Mouse (Mus musculus) adrenal gland, postnatal 14 days (tissue): ENCODE measurements around the gene Synpr. TPM values are rescaled to one million over a fixed set of nuclear protein-coding genes. Genes with fewer than 3 reads are reported as not detected.

Experiments used
- DNase-seq: peaks from one replicate; pipeline ENCODE4 v3.0.0; 2021; ENCODE audit warnings: mixed read lengths
- total RNA-seq: library from RNA; stranded (reverse); gene quantifications from 2 replicates; pipeline ENCODE4 v1.2.3, GENCODE M21; 2021

Gene Synpr
- total RNA-seq, 1 experiment from 2014 or later: 7.6 TPM

DNA sequence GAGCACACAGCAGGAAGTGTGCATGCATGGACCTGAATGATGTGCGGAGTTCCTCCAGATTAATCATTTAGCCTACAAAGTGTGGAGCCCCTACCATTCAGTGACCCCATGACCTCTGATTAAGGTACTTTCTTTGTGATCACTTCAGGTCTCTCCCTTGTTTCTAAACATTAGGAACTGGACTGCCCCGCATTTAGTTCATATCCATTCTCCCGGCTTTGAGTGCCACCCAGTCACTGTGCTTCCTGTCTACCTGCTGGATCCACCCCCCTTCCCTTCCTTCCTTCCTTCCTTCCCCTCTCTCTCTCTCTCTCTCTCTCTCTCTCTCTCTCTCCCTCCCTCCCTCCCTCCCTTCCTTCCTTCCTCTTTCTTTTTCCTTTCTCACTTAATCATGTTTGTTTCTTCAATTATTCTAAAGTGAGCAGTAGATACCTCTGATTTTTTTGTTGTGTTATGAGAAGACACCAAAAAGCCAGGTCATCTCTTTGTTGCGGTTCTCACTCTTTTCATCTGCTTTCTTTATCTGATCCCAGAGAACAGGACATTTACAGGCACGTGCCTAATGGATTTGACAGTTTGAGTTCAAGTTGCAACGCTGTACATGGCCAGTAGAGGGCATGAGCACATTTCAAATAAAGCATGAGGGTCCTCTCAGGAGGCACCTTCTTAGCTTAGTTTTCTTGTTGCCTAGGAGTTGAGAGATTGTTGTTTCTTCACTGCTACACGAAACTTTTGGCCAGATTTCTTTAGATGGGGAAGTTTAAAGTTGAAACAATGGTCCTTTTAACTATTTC is 71.2 kb downstream of the Synpr start:
- DNase-seq: peak; percentile 67

GRCm38 (mm10) chr14:13357101-13357667 is 72.6 kb downstream of the Synpr start:
- DNase-seq: peak; percentile 7

DNA sequence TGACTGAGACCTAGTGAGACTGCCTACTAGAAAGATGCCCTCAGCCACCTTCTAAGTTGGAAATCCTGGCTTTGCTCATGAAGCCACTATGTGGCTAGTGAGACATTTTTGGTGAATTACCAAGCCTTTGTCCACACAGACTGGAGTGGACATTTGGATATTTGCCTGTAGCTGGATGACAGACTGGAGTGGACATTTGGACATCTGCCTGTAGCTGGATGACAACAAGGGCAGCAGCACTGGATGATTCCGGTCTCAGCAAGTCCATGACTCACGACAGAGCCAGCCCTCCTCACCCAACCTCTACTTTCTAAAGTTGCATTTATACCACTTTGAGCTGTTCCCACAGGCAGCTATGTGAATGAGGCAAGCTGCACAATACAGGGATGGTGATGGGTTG is 73.5 kb downstream of the Synpr start:
- no peak for DNase-seq

- no peak for DNase-seq
Measured at GRCm38 (mm10) chr14:13361184-13361583, 76.6 kb downstream of the Synpr start.

DNA sequence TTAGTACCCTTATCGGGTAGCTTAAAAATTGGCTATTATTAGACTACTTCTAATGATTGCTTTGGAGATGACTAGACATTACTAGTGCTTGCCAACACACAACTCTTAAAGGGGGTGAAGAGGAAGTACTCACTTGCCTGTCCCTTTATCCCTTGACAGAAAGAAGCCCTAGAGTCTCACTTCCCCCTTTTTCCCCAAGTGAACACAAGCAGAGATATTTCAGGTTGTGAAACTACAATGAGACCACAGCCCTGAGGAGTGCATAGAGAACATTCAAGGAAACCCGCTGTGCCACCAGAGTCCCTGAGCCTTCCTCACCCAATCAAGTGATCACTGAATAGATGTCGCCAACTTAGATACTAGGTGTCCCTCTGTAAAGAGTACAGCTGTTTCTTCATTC is 77.1 kb downstream of the Synpr start:
- no peak for DNase-seq

GRCm38 (mm10) chr14:13368309-13368708 is 83.7 kb downstream of the Synpr start:
- no peak for DNase-seq

DNA sequence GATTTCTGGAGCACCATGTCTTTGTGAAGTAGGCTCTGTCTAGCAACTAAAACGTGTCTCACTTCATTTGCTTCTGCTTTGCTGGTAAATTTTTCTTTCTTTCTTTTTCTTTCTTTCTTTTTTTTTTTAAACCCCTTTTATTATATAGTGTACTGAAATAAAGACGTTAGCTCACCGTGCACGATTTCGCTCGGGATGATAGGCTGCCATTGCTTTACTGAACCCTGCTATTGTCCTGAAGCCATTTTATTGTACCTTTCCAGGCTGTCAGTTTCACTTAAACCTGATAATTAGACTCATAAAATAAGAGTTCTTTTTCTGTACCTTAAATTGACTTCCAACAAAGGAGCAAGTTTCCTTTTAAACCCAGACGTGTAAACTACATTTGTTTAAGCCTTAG is 104.5 kb downstream of the Synpr start:
- no peak for DNase-seq

GRCm38 (mm10) chr14:13389954-13390353 is 105.4 kb downstream of the Synpr start:
- DNase-seq: no peak

DNA sequence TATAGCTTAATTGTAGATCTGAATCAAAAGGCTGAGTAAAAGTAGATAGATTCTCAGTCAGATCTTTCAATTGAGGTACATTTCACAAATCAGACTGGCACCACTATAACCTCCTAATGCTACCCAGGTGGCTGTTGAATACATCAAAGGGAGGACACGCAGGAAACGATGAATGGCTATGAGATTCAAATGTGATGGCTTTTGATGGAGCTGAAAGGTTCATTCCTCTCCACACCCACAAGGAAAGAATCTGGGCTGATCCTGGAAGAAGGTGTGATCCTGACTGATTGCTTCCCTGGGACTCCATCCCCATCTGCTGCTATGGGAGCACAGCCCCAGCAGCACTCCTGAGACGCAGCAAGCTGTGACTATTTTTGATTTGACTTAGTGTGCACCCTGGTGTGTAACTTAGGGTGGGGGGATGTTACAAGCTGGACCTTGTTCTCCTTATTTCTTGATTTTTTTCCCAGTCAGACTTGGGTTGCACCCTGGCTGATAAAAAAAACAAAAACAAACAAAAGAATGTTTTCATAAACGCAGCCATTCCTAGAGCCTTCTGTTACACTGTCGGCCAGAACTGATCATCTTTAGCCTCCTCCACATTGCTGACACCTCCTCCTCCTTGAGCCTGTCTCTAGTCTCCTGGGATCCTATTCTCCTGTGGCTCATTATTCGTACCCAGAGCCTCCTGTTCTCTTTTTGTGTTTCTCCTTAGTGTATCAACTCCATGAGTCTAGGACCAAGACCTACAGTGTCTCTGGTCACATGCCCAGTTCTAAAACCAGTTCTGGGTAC is 114.8 kb downstream of the Synpr start:
- no peak for DNase-seq

- DNase-seq: no peak
Measured at GRCm38 (mm10) chr14:13411636-13412035, 127.1 kb downstream of the Synpr start.

DNA sequence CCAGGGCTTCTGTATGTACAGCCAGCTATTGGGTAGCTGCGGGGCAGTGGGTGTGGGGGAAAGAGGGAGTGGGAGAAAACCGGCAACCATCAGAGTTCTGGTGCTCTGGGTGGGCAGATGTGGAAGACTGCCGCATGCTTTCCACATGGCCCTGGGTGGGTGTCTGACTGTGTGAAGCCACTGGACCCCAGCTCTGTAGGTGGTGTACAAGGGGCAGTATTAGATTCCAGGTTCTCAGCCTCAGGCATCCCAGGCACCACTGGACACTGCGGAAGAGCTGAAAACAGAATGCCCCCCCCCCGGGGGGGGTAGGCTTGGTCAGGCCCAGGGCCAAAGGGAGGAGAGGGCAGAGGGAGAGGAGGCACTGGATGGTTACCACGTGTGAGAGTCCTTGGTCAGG is 156.1 kb downstream of the Synpr start:
- DNase-seq: no peak

- DNase-seq: no peak
Measured at GRCm38 (mm10) chr14:13444908-13445307, 160.3 kb downstream of the Synpr start.

DNA sequence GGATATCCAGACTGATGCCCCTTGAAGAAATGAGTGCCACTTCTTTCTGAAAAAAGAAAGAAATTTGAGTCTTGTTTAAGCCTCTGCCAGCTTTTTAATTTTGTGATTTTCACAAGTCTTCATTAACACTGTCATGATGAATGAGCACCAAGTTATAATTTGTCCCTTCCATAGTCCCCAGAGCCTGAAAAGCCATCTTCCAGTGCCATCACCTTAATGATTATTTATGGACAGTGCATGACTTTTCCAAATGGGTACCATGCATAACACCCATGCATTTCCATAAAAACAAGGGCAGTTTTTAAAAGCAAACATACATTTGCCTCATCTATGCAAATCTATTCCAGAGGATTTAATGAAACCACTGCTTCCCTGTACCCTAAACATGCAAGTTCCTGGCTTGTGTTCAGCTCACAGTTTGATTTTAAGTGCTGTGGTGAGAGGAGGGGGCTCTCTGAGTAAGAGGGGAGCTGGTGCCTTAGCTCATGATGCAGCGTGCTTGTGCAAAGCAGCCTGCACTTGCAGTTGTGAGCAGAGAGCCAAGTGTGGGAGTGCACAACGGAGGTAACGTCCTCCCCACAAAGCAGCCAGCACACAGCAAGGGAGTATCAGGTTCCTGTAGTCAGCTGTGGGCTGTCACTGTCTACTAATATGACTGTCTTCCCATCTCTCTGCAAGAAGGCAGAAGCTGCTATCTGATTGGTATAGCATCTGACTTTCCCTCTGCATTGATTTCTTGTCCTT is 169.1 kb downstream of the Synpr start:
- no peak for DNase-seq

DNA sequence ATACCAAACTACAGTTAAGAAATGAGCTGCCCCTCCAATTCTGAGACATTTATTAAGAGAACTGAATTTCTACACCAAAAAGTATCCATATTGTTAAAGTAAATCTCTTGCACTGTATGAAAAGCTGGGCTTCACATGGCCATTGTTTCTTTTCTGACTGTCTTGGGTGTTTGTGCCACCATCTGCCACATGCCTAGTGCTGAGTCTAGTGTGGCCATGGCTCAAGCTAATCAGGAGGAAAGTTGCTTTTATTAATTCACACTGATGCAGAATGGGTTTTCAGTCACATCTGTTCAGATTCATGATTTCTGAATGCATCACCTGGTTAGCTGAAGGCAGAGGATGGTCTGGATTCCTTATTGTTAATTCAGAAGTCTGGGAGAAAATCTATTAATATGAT is 170.4 kb downstream of the Synpr start:
- no peak for DNase-seq

DNA sequence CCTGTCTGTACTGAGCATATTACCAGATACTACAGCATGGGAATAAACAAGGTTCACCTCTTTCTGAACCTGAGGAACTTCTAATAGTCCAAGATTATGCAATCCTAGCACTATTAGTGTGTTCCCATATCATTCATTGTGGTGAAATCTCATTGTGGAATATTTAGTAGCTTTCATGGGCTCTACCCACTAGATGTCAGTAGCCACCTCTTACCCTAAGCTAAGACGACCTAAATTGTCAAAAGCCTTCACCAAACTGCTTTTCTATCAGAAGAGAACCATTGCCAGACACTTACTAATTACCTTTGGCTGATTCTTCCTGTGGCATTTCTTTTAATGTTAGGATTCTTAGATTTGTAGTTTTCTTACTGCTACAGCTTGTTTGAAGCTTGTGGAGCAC is 174.8 kb downstream of the Synpr start:
- no peak for DNase-seq

DNA sequence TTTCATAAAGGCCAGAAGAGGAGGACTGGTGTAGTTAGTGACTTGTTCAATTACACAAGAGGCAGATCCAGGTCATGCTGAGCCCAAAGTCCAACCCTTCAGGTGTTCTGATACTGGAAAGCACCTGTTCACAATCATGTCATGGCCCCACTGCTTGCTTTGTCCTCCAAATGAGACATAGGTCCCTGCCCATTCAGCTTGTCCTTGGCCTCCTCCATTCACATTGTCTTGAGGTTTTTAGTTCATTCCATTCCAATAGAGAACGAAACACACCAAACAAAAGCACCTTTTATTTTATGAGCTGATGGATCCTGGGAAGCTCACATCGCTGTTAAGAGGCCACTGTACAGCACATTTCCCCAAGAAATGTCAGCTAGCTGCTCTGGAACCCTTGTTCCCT is 184.6 kb downstream of the Synpr start:
- DNase-seq: no peak

GRCm38 (mm10) chr14:13477821-13478220 is 193.2 kb downstream of the Synpr start:
- no peak for DNase-seq

GRCm38 (mm10) chr14:13505355-13505754 is 220.8 kb downstream of the Synpr start:
- DNase-seq: peak; percentile 18

DNA sequence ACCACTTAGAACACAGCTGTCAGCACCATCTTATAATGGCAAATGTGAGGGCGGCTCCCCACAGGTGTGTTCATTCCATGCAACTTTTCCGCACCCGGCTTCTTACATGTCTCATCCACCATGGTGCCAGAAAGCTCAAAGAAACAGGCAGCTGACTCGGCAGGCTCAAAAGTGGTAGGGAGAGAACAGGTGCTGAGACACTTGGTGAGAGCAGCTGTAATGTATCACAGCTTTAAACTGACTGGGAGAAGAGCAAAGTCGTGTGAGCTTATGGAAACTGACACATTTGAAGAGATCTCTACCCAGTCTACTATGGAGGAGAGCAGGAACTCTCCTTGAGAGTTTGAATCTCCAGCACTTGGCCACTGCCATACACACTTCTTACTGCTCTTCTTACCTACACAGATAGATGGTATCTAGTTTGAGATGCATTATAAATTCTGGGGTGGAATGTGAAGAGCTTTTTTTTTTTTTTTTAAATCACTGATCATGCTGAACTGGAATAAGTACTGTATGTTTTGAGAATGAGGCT is 234.1 kb downstream of the Synpr start:
- DNase-seq: no peak

GRCm38 (mm10) chr14:13519239-13520011 is 234.8 kb downstream of the Synpr start:
- no peak for DNase-seq

DNA sequence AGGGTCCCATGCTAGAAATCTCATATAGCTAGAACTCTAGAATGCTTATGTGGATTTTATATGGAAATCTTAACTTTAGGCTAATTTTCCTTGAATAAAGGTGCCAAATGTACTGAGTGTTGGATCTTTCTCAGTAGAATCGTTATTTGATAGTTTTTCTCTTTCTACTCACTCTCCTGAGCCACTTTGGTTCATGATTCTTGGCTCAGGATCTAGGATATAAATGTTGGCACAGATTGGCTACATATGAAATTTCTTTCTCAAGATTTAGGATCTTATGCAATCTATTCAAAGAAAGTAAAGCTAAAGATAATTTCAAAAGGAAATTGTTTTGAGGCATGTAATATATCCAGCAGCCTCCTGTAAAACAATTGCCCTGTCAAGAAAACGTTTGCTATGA is 263.2 kb downstream of the Synpr start:
- no peak for DNase-seq

DNA sequence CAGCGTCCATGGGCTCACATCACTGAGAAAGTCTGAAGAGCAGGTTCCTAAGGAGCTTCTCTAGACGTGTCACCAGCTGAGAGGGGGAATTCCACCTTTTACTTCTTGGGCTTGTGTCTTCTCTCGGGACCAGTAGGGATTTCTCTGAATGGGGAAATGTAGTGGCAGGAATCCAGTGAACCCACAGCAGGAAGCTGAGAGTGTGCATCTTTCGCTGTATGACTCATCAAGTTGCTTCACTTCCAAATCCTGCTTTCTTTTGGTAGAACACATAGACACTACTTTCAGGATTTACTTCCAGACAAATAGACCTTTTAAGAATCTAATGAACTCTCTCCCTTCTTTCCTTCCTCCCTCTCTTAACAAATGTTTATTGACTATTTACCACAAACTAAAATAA is 266.6 kb downstream of the Synpr start:
- DNase-seq: no peak
